Mouse (Mus musculus) embryonic facial prominence, embryonic 11.5 days (tissue): ENCODE measurements at regions not wholly inside any gene's neighbourhood (a gene's known extent, or its start where the extent isn't known, plus 50 kb on each side); places are given as distances from the start of the nearest gene placed in this dataset.

Source experiments
- ATAC-seq: fragments of 200-750 bp; cut with Nextera tagmentation; replicated peaks from 2 replicates; pipeline ENCODE4 v1.8.0; 2017; ENCODE audit warnings: low read depth; ENCODE audit not compliant: insufficient number of reproducible peaks, low FRiP score, low TSS enrichment
- DNase-seq: peaks from one replicate; pipeline ENCODE4 v3.0.0-alpha.2; 2015; ENCODE audit warnings: low spot score
- H3K27ac ChIP-seq: fragments of 300-500 bp; sonication (generic); replicated peaks from 2 replicates; pipeline ENCODE4 v1.5.1; 2014; ENCODE audit warnings: mild to moderate bottlenecking, low read depth, low read length, control low read depth
- H3K27me3 ChIP-seq: fragments of 300-500 bp; sonication (generic); 2 replicates; pipeline ENCODE4 v1.6.1; 2014; ENCODE audit warnings: mild to moderate bottlenecking, low read length, moderate library complexity, mixed read lengths; ENCODE audit not compliant: control insufficient read depth, insufficient read depth
- H3K36me3 ChIP-seq: fragments of 300-500 bp; sonication (generic); replicated peaks from 2 replicates; pipeline ENCODE4 v1.6.1; 2014; ENCODE audit warnings: low read depth, mild to moderate bottlenecking, low read length, moderate library complexity, mixed read lengths; ENCODE audit not compliant: control insufficient read depth, insufficient read depth
- H3K4me1 ChIP-seq: fragments of 300-500 bp; sonication (generic); 2 replicates; pipeline ENCODE4 v1.6.1; 2014; ENCODE audit warnings: low read length, mixed read lengths; ENCODE audit not compliant: control insufficient read depth, insufficient read depth
- H3K4me2 ChIP-seq: fragments of 300-500 bp; sonication (generic); 2 replicates; pipeline ENCODE4 v1.6.1; 2014; ENCODE audit warnings: low read depth, mild to moderate bottlenecking, control low read depth, low read length, moderate library complexity
- H3K4me3 ChIP-seq: fragments of 300-500 bp; sonication (generic); 2 replicates; pipeline ENCODE4 v1.5.1; 2014; ENCODE audit warnings: low read depth, low read length, control low read depth
- H3K9ac ChIP-seq: fragments of 300-500 bp; sonication (generic); replicated peaks from 2 replicates; pipeline ENCODE4 v1.6.1; 2014; ENCODE audit warnings: mild to moderate bottlenecking, control low read depth, low read length
- H3K9me3 ChIP-seq: fragments of 300-500 bp; sonication (generic); replicated peaks from 2 replicates; pipeline ENCODE4 v1.6.1; 2016; ENCODE audit warnings: mild to moderate bottlenecking, low read length, inconsistent platforms, mixed read lengths; ENCODE audit not compliant: control insufficient read depth
- WGBS: fragments of 180-500 bp; shearing (Covaris S2); extraction: QIAGEN DNeasy Blood & Tissue Kit; methylation state at CpG from one replicate; pipeline ENCODE4 v1.1.7; 2014; 5-methylcytosine and 5-hydroxymethylcytosine counted together

DNA sequence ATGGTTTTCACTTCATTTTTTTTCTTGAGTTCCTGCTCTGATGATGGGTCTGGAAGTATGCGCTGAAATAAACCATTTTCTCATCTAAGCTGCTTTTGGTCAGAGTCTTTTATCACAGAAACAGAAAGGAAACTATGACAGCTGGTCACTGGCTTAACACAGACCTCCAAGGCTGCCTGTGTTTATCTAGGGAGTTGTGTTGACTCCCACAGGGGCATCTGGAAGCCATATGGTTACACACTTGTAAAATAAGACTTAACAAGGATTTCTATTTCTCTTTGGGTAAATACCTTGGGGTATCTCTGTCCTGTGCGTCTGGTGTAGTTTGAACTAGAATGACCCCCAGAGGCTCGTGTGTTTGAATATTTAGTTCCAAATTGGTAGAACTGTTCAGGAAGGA, 315.5 kb upstream of the Kazn start:
- ATAC-seq, result no peak
- H3K36me3 ChIP-seq, result no peaks in the 10 kb centered on the region
- no peak overlapping the region for H3K9ac ChIP-seq
- 36% methylated on average over 3 of the region's 3 CpGs for WGBS
- peak; percentile 20 for DNase-seq
- H3K27ac ChIP-seq, result no peak overlapping the region
- H3K4me1 ChIP-seq, result no peaks in the 10 kb centered on the region
- H3K4me2 ChIP-seq, result no peak overlapping the region
- no peaks in the 10 kb centered on the region for H3K27me3 ChIP-seq
- no peaks in the 10 kb centered on the region for H3K9me3 ChIP-seq
- H3K4me3 ChIP-seq, result no peak overlapping the region

DNA sequence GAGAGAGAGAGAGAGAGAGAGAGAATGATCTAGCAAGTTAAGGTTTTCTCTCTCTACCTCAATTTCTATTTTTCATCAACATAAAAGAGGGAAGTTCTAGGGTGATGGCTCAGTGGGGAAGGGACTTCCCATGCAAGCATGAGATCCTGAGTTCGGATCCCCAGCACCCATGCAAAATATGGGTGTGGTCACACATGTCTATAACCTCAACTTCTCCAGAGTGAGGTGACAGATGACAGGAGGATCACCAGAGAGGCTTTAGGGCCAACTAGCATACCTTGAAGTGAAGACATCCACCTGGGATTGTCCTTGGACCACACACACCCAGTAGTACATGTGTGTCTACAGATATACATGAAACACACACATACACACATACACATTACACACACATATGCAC, 306.7 kb upstream of the Kazn start:
- Histone ChIP-seq H3K4me3 (no peak overlapping the region), H3K4me1 (no peaks in the 10 kb centered on the region), H3K36me3 (no peaks in the 10 kb centered on the region), H3K4me2 (no peak overlapping the region), H3K9ac (no peak overlapping the region), H3K27me3 (no peaks in the 10 kb centered on the region), H3K9me3 (no peaks in the 10 kb centered on the region), H3K27ac (no peak overlapping the region)
- WGBS, result 92% methylated on average over 1 of the region's 1 CpGs
- DNase-seq (no peak), ATAC-seq (no peak)

DNA sequence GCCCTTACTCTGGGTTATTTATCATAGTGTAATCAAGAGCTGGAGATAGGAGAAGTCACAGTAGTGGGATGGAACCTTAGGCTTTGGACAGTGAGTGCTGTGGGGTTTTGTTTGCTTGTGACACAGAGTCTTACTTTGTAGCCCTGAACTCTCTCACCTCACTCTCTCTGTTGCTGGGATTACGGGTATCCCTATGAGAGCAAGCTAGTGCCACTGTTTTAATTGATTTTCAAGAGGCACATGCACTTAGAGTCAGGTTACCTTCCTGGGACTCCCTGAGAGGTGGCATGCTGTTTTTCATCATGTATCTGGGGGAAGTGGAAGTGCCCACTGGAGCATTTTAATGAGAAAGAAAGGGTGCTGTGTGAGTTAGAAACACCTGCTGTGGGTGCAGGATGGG, 306.0 kb upstream of the Kazn start:
- Histone ChIP-seq H3K9ac (no peak overlapping the region), H3K27ac (no peak overlapping the region), H3K4me2 (no peak overlapping the region), H3K9me3 (no peaks in the 10 kb centered on the region), H3K36me3 (no peaks in the 10 kb centered on the region), H3K4me3 (no peak overlapping the region), H3K4me1 (no peaks in the 10 kb centered on the region), H3K27me3 (no peaks in the 10 kb centered on the region)
- 65% methylated on average over 1 of the region's 1 CpGs for WGBS
- ATAC-seq (no peak), DNase-seq (no peak)

DNA sequence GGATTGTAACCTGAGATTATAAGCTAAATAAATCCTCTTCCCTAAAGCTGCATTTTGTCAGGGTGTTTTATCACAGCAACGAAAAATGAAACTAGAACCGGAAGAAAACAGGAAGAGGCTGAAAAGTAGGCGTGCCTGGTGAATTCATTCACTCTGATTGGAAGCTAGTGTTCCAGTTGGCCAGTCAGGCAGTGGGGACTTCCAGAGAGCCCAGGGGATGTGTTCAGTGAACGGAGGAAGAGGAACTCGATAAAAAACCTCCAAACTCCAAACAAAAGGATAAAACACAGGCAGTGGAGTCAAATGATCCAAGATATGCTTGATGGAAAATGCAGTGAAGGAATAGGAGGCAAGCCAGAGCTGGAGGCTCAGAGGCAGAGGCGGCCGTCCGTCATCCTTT, 305.5 kb upstream of the Kazn start:
- Histone ChIP-seq H3K9ac (no peak overlapping the region), H3K4me1 (no peaks in the 10 kb centered on the region), H3K9me3 (no peaks in the 10 kb centered on the region), H3K27me3 (no peaks in the 10 kb centered on the region), H3K4me3 (no peak overlapping the region), H3K27ac (no peak overlapping the region), H3K4me2 (no peak overlapping the region), H3K36me3 (no peaks in the 10 kb centered on the region)
- ATAC-seq, result no peak
- DNase-seq, result no peak
- 85% methylated on average over 8 of the region's 8 CpGs for WGBS

DNA sequence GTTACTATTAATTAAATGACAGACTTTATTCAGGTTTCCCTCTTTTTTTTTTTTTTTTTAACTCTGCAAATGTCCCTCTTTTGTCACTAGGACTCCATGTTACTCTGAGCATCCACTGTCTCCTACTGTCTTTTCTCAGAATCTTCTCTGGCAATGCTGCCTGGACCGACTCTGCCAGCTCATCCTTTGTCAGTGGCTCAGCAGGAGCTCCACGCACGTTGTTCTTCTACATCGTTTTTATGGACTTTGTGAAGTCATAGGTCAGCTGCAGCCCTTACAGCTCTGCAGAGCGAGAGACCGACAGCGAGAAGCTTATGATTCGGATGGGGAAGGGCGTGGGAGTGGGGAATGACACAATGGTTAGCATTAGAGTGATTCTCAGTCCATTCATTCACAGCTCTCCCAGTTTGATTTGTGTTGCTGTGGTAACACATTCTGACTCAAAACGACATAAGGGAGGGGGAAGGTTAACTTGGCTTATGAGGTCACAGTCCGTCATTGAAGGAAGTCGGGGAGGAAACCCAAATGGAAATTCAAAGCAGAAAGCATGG, 300.1 kb upstream of the Kazn start:
- no peak overlapping the region for H3K4me2 ChIP-seq
- WGBS, result 65% methylated on average over 12 of the region's 12 CpGs
- ATAC-seq (no peak), DNase-seq (no peak)
- no peaks in the 10 kb centered on the region for H3K36me3 ChIP-seq
- H3K27ac ChIP-seq, result no peak overlapping the region
- H3K9ac ChIP-seq, result no peak overlapping the region
- no peaks in the 10 kb centered on the region for H3K27me3 ChIP-seq
- no peaks in the 10 kb centered on the region for H3K9me3 ChIP-seq
- H3K4me1 ChIP-seq, result no peaks in the 10 kb centered on the region
- no peak overlapping the region for H3K4me3 ChIP-seq

DNA sequence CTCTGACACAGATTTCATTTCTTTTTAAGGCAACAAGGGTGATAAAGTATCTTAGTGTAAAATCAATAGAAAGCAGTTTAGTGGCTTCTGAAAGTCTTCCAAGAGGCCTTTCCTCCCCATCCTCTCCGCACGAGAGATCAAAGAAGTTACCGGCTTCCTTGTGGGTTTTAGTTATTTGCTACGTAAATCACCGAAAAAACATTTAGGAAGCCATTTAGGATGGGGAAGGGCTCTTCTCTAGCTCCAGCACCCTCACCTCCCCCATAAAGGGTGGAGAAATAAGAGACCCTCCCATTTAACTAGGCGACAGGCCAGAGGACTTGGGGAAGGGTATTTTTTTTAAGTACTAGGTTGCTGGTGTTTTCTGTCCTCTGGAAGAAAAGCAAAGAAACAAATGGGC, 287.9 kb upstream of the Kazn start:
- Histone ChIP-seq H3K4me2 (no peak overlapping the region), H3K4me1 (no peaks in the 10 kb centered on the region), H3K36me3 (no peaks in the 10 kb centered on the region), H3K9ac (no peak overlapping the region), H3K4me3 (no peak overlapping the region), H3K27me3 (no peaks in the 10 kb centered on the region), H3K9me3 (no peaks in the 10 kb centered on the region), H3K27ac (no peak overlapping the region)
- ATAC-seq, result no peak
- WGBS, result 72% methylated on average over 6 of the region's 6 CpGs
- DNase-seq, result no peak

DNA sequence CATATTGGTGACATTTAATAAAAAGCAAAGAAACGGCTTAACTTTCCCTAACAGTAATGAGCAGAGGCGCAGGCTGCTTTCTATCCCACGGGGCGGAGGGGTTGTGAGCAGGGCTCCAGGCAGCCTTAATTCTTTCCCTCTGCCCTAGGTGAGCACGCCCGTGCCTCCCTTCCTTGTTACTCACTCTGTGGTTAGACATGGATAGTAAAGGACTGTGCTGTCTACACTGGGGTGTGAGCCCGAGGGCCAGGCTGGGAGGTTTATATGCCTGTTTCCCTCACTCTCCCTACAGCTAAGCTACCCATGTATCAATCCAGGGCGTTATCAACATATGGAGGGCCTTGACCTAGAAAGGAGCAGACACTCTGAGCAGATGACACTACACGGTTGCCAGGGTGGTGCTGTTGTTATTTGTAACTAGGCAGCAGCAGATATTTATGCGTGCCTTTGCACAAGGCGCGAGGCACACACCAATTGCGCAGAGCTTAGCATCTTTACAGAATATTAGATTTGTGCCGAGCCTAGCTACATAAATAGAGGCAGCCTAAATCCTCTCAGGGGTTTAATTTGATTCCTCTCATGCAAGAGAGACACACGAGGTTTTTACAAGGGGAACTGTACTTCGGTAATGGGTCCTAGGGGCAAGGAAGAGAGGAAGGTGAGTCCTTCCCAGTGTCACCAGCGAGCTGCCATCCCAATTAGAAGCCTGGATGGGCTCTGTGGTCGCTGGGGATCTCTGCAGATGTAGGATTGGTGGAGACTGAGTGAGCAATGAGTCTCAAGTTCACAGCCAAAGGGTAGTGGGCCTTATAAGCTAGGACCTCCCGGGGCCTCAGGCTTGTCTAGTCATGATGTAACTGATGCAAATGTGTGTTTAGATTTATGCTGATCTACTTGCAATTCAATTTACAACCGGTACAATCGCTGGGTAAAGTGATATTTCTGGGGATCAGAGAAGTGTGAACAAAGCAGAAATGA, 278.6 kb upstream of the Kazn start:
- 67% methylated on average over 21 of the region's 21 CpGs for WGBS
- DNase-seq, result no peak
- no peak overlapping the region for H3K4me3 ChIP-seq
- no peak for ATAC-seq
- no peaks in the 10 kb centered on the region for H3K27me3 ChIP-seq
- no peak overlapping the region for H3K4me2 ChIP-seq
- no peak overlapping the region for H3K27ac ChIP-seq
- no peaks in the 10 kb centered on the region for H3K9me3 ChIP-seq
- no peaks in the 10 kb centered on the region for H3K36me3 ChIP-seq
- H3K9ac ChIP-seq, result no peak overlapping the region
- no peaks in the 10 kb centered on the region for H3K4me1 ChIP-seq

DNA sequence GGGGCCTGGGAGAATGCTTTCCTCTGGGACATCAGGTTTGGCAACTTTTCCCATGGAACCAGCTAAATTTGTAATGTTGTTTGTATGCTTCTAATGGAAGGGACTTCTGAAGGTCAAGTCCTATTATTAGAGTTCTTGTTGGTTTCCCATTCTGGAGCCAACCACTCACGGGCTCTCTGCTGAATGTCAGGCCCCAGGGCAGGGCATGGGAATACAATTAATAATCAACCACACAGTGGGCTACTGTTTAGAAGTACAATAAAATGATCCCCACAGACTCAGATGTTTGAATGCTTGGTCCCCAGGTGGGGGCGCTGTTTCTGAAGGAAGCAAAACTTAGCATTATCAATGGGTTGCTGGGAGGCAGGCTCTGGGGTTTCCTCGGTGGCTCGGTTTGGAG, 275.6 kb upstream of the Kazn start:
- Histone ChIP-seq H3K27ac (no peak overlapping the region), H3K36me3 (no peaks in the 10 kb centered on the region), H3K9ac (no peak overlapping the region), H3K9me3 (no peaks in the 10 kb centered on the region), H3K4me1 (no peaks in the 10 kb centered on the region), H3K4me3 (no peak overlapping the region), H3K4me2 (no peak overlapping the region), H3K27me3 (no peaks in the 10 kb centered on the region)
- 87% methylated on average over 4 of the region's 4 CpGs for WGBS
- ATAC-seq (no peak), DNase-seq (no peak)
